Mouse (Mus musculus) forebrain, embryonic 15.5 days (tissue): ENCODE results near the gene Mrpl43. TPM values are rescaled to one million over a fixed set of nuclear protein-coding genes. Genes with fewer than 3 reads are reported as not detected.

Source experiments
- ATAC-seq: fragments of 200-750 bp; cut with Nextera tagmentation; replicated peaks from 2 replicates; pipeline ENCODE4 v1.8.0; 2017; ENCODE audit warnings: mild to moderate bottlenecking, moderate TSS enrichment, moderate library complexity
- H3K27ac ChIP-seq: fragments of 300-500 bp; sonication (generic); replicated peaks from 2 replicates; pipeline ENCODE4 v1.5.1; 2015; ENCODE audit warnings: mild to moderate bottlenecking, inconsistent platforms
- H3K27me3 ChIP-seq: fragments of 300-500 bp; sonication (generic); 2 replicates; pipeline ENCODE4 v1.6.1; 2015; ENCODE audit warnings: inconsistent platforms
- H3K36me3 ChIP-seq: fragments of 300-500 bp; sonication (generic); 2 replicates; pipeline ENCODE4 v1.6.1; 2015; ENCODE audit warnings: mild to moderate bottlenecking, inconsistent platforms
- H3K4me1 ChIP-seq: fragments of 300-500 bp; sonication (generic); 2 replicates; pipeline ENCODE4 v1.6.1; 2015; ENCODE audit warnings: inconsistent platforms
- H3K4me2 ChIP-seq: fragments of 300-500 bp; sonication (generic); replicated peaks from 2 replicates; pipeline ENCODE4 v1.6.1; 2015; ENCODE audit warnings: mild to moderate bottlenecking, inconsistent platforms
- H3K4me3 ChIP-seq: fragments of 300-500 bp; sonication (generic); 2 replicates; pipeline ENCODE4 v1.5.1; 2015; ENCODE audit warnings: mild to moderate bottlenecking, inconsistent platforms
- H3K9ac ChIP-seq: fragments of 300-500 bp; sonication (generic); replicated peaks from 2 replicates; pipeline ENCODE4 v1.6.1; 2015; ENCODE audit warnings: mild to moderate bottlenecking, inconsistent platforms
- H3K9me3 ChIP-seq: fragments of 300-500 bp; sonication (generic); 2 replicates; pipeline ENCODE4 v1.6.1; 2016; ENCODE audit warnings: inconsistent platforms
- WGBS: fragments of 180-500 bp; shearing (Covaris S2); methylation state at CpG from one replicate; pipeline ENCODE4 v1.1.7; 2015; ENCODE audit warnings: mixed read lengths; 5-methylcytosine and 5-hydroxymethylcytosine counted together
- polyA plus RNA-seq: library from polyadenylated mRNA; unstranded; fragments of >200 nt; fragmentation: Nextera tagmentation; extraction: Ambion mirVana; gene quantifications from 2 replicates; pipeline ENCODE4 v1.2.1, GENCODE M21; 2015

Mrpl43 gene
- polyA plus RNA-seq, 1 experiment from 2014 or later = 87.1 TPM

DNA sequence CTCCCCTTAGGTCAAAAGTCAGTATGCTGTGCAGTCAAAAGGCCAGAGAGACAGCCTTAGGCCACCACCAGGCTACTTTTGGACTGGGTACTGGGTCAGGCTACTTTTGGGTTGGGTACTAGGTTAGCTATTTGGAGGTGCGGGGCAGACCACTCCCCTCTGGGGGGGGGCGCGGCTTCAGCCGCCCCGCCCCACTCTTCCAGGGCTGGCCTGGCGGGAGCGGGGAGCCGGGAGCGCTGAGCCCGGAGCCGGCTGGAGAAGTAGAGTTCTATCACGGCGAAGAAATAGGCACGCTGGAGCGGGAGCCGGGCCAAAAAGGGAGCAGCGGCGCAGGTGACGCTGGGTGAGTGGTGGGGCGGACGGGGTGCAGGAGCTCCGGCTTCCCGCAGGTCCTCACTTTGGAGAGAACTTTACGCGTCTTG is 8.8 kb upstream of the Mrpl43 start:
- peak overlapping the region; percentile 99; the same call in 1 of the 2 replicates for H3K27ac ChIP-seq
- H3K4me2 ChIP-seq = peak overlapping the region; percentile 62
- peak overlapping the region; percentile 85 for H3K4me3 ChIP-seq
- ATAC-seq = no peak
- H3K9ac ChIP-seq = peak overlapping the region; percentile 79; the same call in 1 of the 2 replicates
- H3K36me3 ChIP-seq = peaks cover 18% of the 10 kb centered on the region
- H3K27me3 ChIP-seq = no peaks in the 10 kb centered on the region
- under 1% methylated on average over 25 of the region's 25 CpGs for WGBS
- peaks cover 55% of the 10 kb centered on the region for H3K4me1 ChIP-seq
- H3K9me3 ChIP-seq = no peaks in the 10 kb centered on the region

DNA sequence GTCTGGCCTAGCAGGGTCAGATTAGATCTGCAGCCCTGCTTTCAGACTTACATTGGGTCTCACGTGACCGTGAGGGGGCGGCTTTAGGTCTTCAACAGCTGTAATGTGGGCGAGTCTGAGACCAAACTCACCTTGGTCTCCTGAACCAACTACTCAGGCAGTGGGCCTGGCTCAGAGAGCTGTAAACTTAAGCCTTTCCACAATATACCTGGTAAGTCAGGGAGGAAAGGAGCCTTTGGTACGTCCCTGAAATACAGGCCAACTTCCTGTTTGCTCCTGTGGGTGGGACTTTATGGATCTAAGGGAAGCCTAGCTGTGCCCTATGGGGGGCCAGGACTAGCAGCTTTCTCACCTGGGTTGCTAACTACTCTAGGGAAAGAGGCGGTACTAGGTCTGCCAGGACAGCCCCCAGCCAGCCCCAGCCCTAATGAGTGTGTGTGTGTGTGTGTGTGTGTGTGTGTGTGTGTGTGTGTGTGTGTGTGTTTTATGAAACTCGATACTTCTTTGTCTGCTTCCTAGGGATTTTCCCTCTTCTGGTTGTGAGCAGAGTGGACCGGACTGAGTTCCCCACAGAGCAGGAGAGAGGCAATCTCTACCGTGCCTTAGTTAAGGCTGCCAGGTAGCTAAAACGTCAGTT is 8.2 kb upstream of the Mrpl43 start, which contains the start of gene Lzts2:
Gene Lzts2 (plus strand): TSS at position 80 of the 637 bp plus-strand sequence.
- Histone ChIP-seq H3K4me2 (peak within 1 kb of the TSS; percentile 62), H3K27me3 (no peaks in the 10 kb centered on the region), H3K27ac (peak within 1 kb of the TSS; percentile 99; the same call in 1 of the 2 replicates), H3K4me1 (peaks cover 50% of the 10 kb centered on the region), H3K9me3 (no peaks in the 10 kb centered on the region), H3K4me3 (peak within 1 kb of the TSS; percentile 85), H3K9ac (peak within 1 kb of the TSS; percentile 79; the same call in 1 of the 2 replicates), H3K36me3 (peaks cover 23% of the 10 kb centered on the region)
- no peak for ATAC-seq
- WGBS = 11% methylated on average over 9 of the region's 10 CpGs

DNA sequence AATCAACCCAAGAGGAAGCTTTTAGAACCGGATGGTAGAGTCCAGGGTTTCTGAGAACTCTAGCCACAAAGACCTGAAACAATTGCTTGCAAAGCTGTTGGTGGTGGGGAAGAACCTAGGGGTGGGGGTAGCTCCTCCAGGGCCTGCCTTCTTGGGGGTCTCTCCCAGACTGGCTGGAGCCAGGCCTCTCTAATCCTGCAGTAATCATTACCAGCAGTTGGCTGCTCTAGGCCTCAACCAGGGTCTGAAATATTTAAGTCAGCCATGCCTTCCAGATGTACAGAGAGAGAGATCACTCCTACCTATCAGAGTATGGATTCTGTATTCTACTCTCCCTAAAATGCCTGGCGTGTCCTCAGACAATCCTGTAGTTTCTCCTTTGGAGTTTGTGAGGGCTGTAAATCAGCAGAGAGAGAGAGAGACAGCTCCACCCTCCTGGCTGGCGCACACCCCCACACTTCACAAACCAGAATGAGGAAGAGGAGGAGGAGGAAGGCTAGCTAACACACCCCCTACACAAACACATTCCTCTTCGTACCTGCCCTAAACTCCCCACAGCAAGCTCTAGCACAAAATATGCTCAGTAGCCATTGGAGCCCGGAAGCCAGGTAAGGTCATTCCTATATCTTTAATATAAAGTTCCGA is 7.5 kb upstream of the Mrpl43 start:
- ATAC-seq = no peak
- no peak overlapping the region for H3K9ac ChIP-seq
- no peak overlapping the region for H3K4me3 ChIP-seq
- no peak overlapping the region for H3K4me2 ChIP-seq
- no peak overlapping the region for H3K27ac ChIP-seq
- peaks cover 27% of the 10 kb centered on the region for H3K36me3 ChIP-seq
- no peaks in the 10 kb centered on the region for H3K27me3 ChIP-seq
- 71% methylated on average over 6 of the region's 6 CpGs for WGBS
- H3K9me3 ChIP-seq = no peaks in the 10 kb centered on the region
- H3K4me1 ChIP-seq = peaks cover 49% of the 10 kb centered on the region

DNA sequence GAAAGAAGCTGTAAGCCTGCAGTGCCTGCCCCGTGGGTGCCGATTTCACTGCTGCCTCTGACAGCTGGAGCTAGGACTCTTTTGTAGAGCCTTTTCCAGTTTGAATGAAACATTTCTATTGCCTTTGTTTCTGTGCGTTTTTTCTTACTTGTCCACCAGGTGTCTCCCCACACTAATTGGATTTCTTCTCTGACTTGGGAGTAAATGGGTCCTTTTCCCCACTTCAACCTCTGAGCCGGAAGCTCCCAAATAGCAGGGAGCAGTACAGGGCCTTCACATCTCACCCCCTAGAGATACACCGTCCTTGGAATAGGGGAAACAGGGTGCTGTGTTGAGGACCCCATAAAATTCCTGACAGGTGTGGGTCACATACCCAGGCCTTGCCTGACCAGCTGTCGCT is 6.4 kb upstream of the Mrpl43 start:
- H3K36me3 ChIP-seq = peaks cover 27% of the 10 kb centered on the region
- H3K4me1 ChIP-seq = peaks cover 55% of the 10 kb centered on the region
- H3K9ac ChIP-seq = 0 out of 2 replicates have a peak overlapping the region, but pooled peaks have one; percentile 9
- no peak overlapping the region for H3K4me3 ChIP-seq
- H3K27ac ChIP-seq = peak overlapping the region; percentile 67
- H3K4me2 ChIP-seq = no peak overlapping the region
- no peaks in the 10 kb centered on the region for H3K9me3 ChIP-seq
- H3K27me3 ChIP-seq = no peaks in the 10 kb centered on the region
- WGBS = 29% methylated on average over 6 of the region's 6 CpGs
- no peak for ATAC-seq

DNA sequence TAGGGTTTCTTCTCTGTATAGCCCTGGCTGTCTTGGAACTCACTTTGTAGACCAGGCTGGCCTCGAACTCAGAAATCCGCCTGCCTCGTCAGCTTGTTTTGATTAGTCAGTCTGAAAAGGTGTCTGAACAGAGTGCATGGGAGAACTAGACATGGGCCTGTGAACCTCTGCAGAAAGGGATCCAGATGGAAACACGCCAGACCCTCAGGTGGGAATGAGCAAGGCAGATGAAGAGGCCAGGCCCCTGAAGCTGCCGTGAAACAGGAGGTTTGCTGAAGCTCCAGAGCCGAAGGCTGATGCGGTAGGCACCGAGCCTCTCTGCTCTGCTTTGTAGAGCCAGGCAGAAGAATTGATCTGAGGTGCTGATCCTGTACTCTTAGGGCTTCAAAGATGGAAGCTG is 6.0 kb upstream of the Mrpl43 start:
- 0 out of 2 replicates have a peak overlapping the region, but pooled peaks have one; percentile 9 for H3K9ac ChIP-seq
- no peak overlapping the region for H3K4me3 ChIP-seq
- no peaks in the 10 kb centered on the region for H3K9me3 ChIP-seq
- ATAC-seq = no peak
- H3K4me2 ChIP-seq = no peak overlapping the region
- peaks cover 27% of the 10 kb centered on the region for H3K36me3 ChIP-seq
- H3K27ac ChIP-seq = peak overlapping the region; percentile 67
- H3K4me1 ChIP-seq = peaks cover 57% of the 10 kb centered on the region
- 78% methylated on average over 8 of the region's 8 CpGs for WGBS
- no peaks in the 10 kb centered on the region for H3K27me3 ChIP-seq

DNA sequence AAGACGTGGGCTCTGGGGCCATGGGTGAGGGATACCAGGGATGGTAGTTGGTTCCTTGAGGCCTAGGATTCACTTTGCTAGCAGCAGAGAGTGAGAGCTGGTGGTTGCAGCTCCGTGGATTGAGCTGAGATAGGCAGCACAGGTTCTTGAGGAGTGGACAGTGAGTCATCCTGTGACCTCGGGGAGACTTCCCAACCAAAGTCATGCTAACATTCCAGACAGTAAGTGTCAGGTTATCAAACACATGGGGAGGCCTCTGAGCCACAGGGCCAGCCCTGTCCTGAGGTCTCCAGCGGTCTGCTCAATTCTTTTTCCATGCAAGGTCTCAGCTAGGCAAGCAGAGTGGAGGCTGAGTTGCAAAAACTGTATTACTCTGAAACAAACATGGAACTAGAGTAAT is 4.4 kb upstream of the Mrpl43 start:
- ATAC-seq = no peak
- Histone ChIP-seq H3K27me3 (no peaks in the 10 kb centered on the region), H3K4me3 (no peak overlapping the region), H3K4me2 (no peak overlapping the region), H3K36me3 (peaks cover 27% of the 10 kb centered on the region), H3K27ac (no peak overlapping the region), H3K9me3 (no peaks in the 10 kb centered on the region), H3K4me1 (peaks cover 49% of the 10 kb centered on the region), H3K9ac (no peak overlapping the region)
- WGBS = 89% methylated on average over 4 of the region's 4 CpGs

DNA sequence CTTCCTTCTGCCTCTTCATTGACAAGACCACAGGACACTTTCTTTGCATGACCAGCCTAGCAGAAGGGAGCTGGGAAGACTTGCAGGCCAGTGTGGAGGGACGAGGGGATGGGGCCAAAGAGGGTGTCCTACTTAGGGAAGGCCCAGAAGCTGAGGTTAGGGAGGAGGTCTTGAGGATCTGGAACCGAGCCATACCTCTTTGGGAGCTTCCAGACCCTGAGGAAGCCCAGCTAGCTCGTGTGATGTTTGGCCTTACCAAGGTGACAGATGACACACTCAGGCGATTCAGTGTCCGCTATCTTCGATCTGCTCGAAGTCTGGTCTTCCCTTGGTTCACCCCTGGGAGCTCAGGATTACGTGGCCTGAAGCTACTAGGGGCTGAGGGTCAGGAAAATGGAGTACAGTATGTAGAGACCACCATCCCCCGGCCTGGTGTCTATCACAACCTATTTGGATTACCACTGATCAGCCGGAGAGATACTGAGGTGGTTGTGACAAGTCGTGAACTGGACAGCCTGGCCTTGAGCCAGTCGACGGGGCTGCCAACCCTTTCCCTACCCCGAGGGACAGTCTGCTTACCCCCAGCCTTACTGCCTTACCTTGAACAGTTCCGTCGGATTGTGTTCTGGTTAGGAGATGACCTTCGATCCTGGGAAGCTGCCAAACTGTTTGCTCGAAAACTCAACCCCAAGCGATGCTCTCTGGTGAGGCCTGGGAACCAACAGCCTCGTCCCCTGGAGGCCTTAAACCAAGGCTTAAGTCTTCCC is 1.4 kb upstream of the Mrpl43 start:
- H3K4me3 ChIP-seq = peak overlapping the region; percentile 89
- peaks cover 40% of the 10 kb centered on the region for H3K4me1 ChIP-seq
- 0 out of 2 replicates have a peak overlapping the region, but pooled peaks have one; percentile 80 for H3K9ac ChIP-seq
- H3K4me2 ChIP-seq = peak overlapping the region; percentile 89
- peaks cover 43% of the 10 kb centered on the region for H3K36me3 ChIP-seq
- H3K9me3 ChIP-seq = no peaks in the 10 kb centered on the region
- H3K27me3 ChIP-seq = no peaks in the 10 kb centered on the region
- WGBS = 93% methylated on average over 20 of the region's 20 CpGs
- 0 out of 2 replicates have a peak overlapping the region, but pooled peaks have one; percentile 34 for H3K27ac ChIP-seq
- no peak for ATAC-seq

DNA sequence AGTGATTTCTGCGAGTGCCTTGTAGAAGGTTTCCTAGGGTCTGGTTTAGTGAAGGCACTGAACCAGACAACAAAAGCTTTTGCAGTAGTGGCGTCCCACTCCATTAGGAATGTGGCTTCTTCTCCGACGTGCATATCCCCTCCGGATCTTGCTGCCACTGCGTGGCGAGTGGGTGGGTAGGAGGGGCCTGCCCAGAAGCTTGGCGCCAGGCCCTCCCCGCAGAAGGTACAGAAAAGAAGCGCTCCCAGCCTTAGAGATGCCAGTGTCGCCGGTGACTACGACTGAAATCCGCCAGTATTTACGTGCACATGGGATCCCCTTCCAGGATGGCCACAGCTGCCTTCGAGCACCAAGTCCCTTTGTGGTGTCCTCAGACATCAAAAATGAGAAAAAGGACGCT is 779 bp upstream of the Mrpl43 start:
- Histone ChIP-seq H3K27ac (peak overlapping the region; percentile 34), H3K36me3 (peaks cover 48% of the 10 kb centered on the region)

DNA sequence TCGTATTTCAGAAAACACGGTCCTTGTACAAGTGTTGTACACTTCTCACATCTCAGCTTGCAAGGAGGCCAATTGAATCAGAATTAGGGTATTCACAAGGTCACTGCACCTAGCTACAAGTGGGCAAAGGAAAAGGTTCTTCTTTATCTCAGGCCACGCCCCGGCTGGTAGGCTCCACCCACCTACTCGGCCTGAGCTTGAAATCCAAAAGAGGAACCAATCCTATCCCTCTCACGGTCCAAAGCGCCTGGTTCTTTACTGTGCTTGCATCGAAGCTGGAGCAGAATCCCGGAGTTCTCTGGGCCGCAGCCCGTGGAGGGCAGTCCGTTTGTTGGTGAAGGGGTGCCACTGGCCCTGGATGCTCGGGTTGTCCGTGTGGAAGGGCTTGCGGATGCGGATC is 798 bp downstream of the Mrpl43 start, which contains the start of gene Twnk:
Gene Twnk (plus strand): TSS at position 220 of the 400 bp plus-strand sequence.
- H3K4me1 ChIP-seq = peaks cover 35% of the 10 kb centered on the region
- no peak for ATAC-seq
- peaks cover 49% of the 10 kb centered on the region for H3K36me3 ChIP-seq
- peak within 1 kb of the TSS; percentile 70 for H3K27ac ChIP-seq
- H3K9me3 ChIP-seq = no peaks in the 10 kb centered on the region
- no peaks in the 10 kb centered on the region for H3K27me3 ChIP-seq
- H3K4me2 ChIP-seq = peak within 1 kb of the TSS; percentile 89
- peak within 1 kb of the TSS; percentile 89 for H3K4me3 ChIP-seq
- 9% methylated on average over 16 of the region's 16 CpGs for WGBS
- H3K9ac ChIP-seq = peak within 1 kb of the TSS; percentile 80

More for the DNA sequence above, 779 bp upstream of the Mrpl43 start:
- peak overlapping the region; percentile 89 for H3K4me2 ChIP-seq
- H3K27me3 ChIP-seq = no peaks in the 10 kb centered on the region
- no peaks in the 10 kb centered on the region for H3K9me3 ChIP-seq
- peaks cover 35% of the 10 kb centered on the region for H3K4me1 ChIP-seq
- peak overlapping the region; percentile 89 for H3K4me3 ChIP-seq
- H3K9ac ChIP-seq = peak overlapping the region; percentile 80
- 36% methylated on average over 17 of the region's 17 CpGs for WGBS
- no peak for ATAC-seq

DNA sequence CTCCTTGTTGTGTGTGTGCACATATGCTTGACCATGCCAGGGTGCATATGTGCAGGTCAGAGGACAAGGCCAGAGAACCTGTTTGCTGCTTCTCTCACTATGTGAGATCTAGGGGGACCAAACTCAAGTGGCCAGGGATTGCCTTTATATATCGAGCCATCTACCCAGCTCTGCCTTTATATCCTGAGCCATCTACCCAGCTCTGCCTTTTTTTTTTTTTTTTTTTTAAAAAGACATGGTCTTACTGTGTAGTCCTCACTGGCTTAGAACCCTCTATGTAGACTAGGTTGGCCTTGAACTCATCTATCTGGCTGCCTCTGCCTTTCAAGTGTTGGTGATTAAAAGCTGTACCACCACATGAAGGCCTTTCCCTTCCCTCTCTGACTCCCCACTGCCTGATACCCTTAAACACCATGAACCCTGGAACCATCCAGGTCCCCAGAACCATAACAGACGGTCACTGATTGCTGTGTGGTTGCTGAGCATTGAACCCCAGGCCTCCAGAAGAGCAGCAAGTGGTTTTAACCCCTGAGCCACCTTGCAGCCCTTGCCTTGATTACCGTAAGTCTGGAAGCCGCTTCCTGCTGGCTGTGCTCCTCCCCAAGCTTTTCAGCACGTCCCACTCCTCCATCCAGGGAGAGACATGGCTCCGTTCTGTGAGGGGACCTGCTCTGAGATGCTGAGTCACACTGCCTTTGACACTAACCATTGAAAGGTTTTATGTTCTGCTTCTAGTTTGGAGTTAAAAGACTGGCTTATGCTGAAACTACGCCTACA is 2.3 kb downstream of the Mrpl43 start:
- Histone ChIP-seq H3K4me3 (no peak overlapping the region), H3K4me2 (no peak overlapping the region), H3K27ac (no peak overlapping the region), H3K36me3 (peaks cover 51% of the 10 kb centered on the region), H3K9me3 (no peaks in the 10 kb centered on the region), H3K9ac (no peak overlapping the region), H3K27me3 (no peaks in the 10 kb centered on the region), H3K4me1 (peaks cover 33% of the 10 kb centered on the region)
- no peak for ATAC-seq
- 87% methylated on average over 7 of the region's 7 CpGs for whole genome bisulfite sequencing

DNA sequence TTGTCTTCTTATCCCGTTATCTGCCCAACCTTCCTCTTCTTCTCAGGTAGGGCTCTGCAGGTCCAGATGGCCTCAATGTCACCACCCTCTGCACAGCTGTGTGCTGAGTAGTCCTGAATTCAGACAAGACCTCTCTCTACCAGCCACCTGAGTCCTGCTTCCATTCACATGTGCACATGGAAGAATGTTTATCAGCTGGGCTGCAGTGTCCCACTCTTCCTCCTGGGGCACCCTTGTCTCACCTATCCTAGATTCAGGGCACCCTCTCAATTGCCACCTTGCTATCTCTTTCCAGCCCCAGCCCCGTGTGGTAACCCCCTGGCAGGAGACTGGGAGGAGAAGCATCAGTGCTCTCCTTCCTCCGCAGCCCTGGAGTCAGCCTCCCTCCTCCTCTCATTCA is 3.9 kb downstream of the Mrpl43 start:
- Histone ChIP-seq H3K4me2 (no peak overlapping the region), H3K4me3 (no peak overlapping the region), H3K9ac (no peak overlapping the region), H3K9me3 (no peaks in the 10 kb centered on the region), H3K27ac (no peak overlapping the region), H3K4me1 (peaks cover 17% of the 10 kb centered on the region), H3K36me3 (peaks cover 64% of the 10 kb centered on the region), H3K27me3 (no peaks in the 10 kb centered on the region)
- ATAC-seq = no peak
- WGBS = 74% methylated on average over 3 of the region's 3 CpGs
